Mouse (Mus musculus): ENCODE measurements around the gene Iqcf5.

- TF ChIP-seq POLR2A (IDR thresholded peaks at IDR 0.05; ENCODE audit: low read depth, low read length) = no peak
- no peak for TF ChIP-seq CTCF (IDR thresholded peaks at IDR 0.05; ENCODE audit: borderline replicate concordance, insufficient read depth, low read length)
These were observed 48.7 kb upstream of the Iqcf5 start, which contains the start of gene Gpr62 for GRCm38 (mm10) chr9:106465571-106466200.

All from embryonic fibroblast, embryonic 13.5 days (primary cell).